Mouse (Mus musculus) ES-Bruce4 (cell line): ENCODE measurements around the gene Grin3a. TPM values are rescaled to one million over a fixed set of nuclear protein-coding genes. Genes with fewer than 3 reads are reported as not detected.

Experiments used
- H3K27ac ChIP-seq: 2 replicates; pipeline ENCODE4 v1.5.1; 2012; ENCODE audit warnings: low read length, inconsistent platforms; ENCODE audit not compliant: insufficient read depth
- H3K27me3 ChIP-seq: 2 replicates; pipeline ENCODE4 v1.6.1; 2012; ENCODE audit warnings: mild to moderate bottlenecking, low read length, inconsistent platforms; ENCODE audit not compliant: control insufficient read depth, poor library complexity, insufficient read depth, severe bottlenecking
- H3K36me3 ChIP-seq: 2 replicates; pipeline ENCODE4 v1.6.1; 2012; ENCODE audit warnings: inconsistent platforms, mild to moderate bottlenecking, low read length, moderate library complexity; ENCODE audit not compliant: control insufficient read depth, poor library complexity, insufficient read depth, severe bottlenecking
- H3K4me1 ChIP-seq: one replicate; pipeline ENCODE4 v1.8.1; 2011; ENCODE audit warnings: low read length; ENCODE audit not compliant: control insufficient read depth, insufficient read depth
- H3K4me3 ChIP-seq: 2 replicates; pipeline ENCODE4 v1.5.1; 2011; ENCODE audit warnings: low read depth, mild to moderate bottlenecking, low read length
- H3K9ac ChIP-seq: 2 replicates; pipeline ENCODE4 v1.6.1; 2012; ENCODE audit warnings: low read depth, mild to moderate bottlenecking, inconsistent platforms; ENCODE audit not compliant: poor library complexity, severe bottlenecking
- H3K9me3 ChIP-seq: replicated peaks from 2 replicates; pipeline ENCODE4 v1.6.1; 2012; ENCODE audit warnings: mild to moderate bottlenecking, low read length, inconsistent platforms; ENCODE audit not compliant: control insufficient read depth, poor library complexity, insufficient read depth, severe bottlenecking
- CTCF ChIP-seq: IDR thresholded peaks from one replicate; pipeline ENCODE4 v1.8.1; 2011; ENCODE audit warnings: low read depth, low read length
- EP300 ChIP-seq: IDR thresholded peaks from 2 replicates; pipeline ENCODE4 v1.6.1; 2011; ENCODE audit warnings: low read depth, low read length; ENCODE audit not compliant: insufficient read depth
- POLR2A ChIP-seq: IDR thresholded peaks from one replicate; pipeline ENCODE4 v1.8.1; 2011; ENCODE audit warnings: low read length; ENCODE audit not compliant: insufficient read depth
- polyA plus RNA-seq: library from polyadenylated mRNA; stranded (reverse); fragments of >200 nt; gene quantifications from 2 replicates; pipeline ENCODE4 v1.2.4, GENCODE M21; 2011; ENCODE audit warnings: low read depth; ENCODE audit not compliant: missing spikeins, insufficient read depth, insufficient read length

Grin3a gene
- polyA plus RNA-seq, 1 experiment = not detected

DNA sequence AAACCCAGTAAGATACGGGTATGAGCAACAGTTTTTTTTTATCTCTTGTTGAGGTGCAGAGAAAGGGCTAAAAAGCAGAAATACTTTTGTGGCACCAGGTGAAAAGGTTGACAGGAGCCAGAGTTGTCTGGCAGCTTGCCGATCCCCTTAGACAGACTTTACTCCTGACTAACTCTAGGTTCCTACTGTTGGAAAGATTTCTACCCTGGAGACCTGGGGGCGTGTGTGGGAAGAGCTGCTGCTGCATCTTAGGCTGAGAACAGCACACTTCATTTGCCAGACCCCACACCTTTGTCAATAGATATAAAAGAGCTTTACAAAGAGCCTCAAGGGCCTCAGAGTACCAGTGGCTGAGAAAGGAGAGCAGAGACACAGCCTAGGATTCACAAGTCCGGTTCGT is 180.7 kb downstream of the Grin3a start:
- Histone ChIP-seq H3K9me3 (no peaks in the 10 kb centered on the region), H3K27me3 (no peaks in the 10 kb centered on the region), H3K4me1 (no peaks in the 10 kb centered on the region), H3K27ac (no peak overlapping the region), H3K36me3 (peaks cover 3% of the 10 kb centered on the region; the same call in 1 of the 2 replicates), H3K4me3 (no peak overlapping the region), H3K9ac (no peak overlapping the region)
- TF ChIP-seq POLR2A = no peak
- TF ChIP-seq CTCF = no peak
- TF ChIP-seq EP300 = no peak

DNA sequence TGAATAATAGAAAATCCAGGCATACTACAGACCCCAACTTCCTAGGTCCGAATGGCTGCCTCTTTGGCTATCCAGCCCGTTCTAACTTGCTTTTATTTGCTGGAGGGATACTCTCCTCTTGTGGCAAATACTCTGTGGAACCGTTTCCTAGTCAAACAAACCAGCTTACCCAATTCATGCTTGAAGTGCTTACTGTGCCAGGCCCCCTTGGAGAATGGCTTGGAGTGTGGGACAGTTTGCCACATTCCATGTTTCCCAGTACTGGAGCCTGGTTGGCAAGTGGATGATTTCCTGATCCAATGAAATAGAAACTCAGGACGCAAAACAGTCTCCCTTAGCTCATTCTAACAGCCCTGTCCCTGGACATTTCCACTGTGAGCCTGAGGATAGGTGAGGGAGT is 183.3 kb downstream of the Grin3a start:
- Histone ChIP-seq H3K4me3 (no peak overlapping the region), H3K9me3 (no peaks in the 10 kb centered on the region), H3K36me3 (peaks cover 9% of the 10 kb centered on the region), H3K27me3 (no peaks in the 10 kb centered on the region), H3K9ac (no peak overlapping the region), H3K27ac (no peak overlapping the region), H3K4me1 (no peaks in the 10 kb centered on the region)
- TF ChIP-seq CTCF (no peak), EP300 (no peak), POLR2A (no peak)

DNA sequence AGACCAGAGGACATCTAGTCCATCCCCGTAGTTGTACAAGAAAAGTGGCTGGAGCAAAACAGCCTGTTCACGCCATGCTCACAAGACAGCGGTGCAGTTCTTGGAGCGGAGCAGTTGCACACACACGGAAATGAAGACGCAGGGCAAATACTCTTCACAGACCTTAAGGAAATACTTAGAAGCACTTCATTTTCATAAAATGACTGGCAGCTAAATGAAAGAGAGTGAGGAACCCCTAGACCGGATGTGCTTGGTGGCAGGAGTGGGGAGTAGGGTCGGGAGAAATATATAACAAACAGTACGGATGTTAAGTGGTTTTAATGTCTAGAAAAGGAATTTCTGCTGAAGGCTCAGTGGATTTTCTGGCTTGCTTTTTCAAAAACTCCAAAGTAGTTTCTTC is 183.9 kb downstream of the Grin3a start:
- no peaks in the 10 kb centered on the region for H3K9me3 ChIP-seq
- peaks cover 10% of the 10 kb centered on the region for H3K36me3 ChIP-seq
- H3K4me1 ChIP-seq = no peaks in the 10 kb centered on the region
- no peak overlapping the region for H3K4me3 ChIP-seq
- no peaks in the 10 kb centered on the region for H3K27me3 ChIP-seq
- H3K9ac ChIP-seq = no peak overlapping the region
- no peak for TF ChIP-seq CTCF
- no peak for TF ChIP-seq EP300
- no peak for TF ChIP-seq POLR2A
- H3K27ac ChIP-seq = no peak overlapping the region

GRCm38 (mm10) chr4:49659421-49659820 is 186.1 kb downstream of the Grin3a start:
- TF ChIP-seq CTCF (no peak), EP300 (no peak), POLR2A (no peak)
- Histone ChIP-seq H3K27me3 (no peaks in the 10 kb centered on the region), H3K9me3 (no peaks in the 10 kb centered on the region), H3K27ac (no peak overlapping the region), H3K9ac (no peak overlapping the region), H3K4me3 (no peak overlapping the region), H3K36me3 (peaks cover 24% of the 10 kb centered on the region), H3K4me1 (no peaks in the 10 kb centered on the region)

DNA sequence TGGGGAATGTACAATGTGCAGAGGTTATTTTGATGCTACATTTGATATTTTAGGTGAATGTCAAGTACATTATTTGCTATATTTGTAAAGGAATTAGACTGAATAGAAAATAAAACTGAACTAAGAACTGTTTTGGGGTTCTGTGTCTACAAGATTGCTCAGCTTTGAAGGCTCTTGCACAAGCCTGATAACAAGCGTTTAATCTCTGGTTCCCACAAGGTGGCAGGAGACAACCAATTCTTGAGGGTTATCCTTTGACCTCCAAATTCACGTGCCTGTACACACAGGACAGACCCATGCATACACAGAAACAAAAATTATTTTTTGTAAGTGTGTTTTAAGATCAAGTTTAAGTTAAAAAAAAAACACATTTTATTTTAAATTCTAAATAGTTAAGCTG is 205.6 kb downstream of the Grin3a start:
- peaks cover 42% of the 10 kb centered on the region for H3K36me3 ChIP-seq

DNA sequence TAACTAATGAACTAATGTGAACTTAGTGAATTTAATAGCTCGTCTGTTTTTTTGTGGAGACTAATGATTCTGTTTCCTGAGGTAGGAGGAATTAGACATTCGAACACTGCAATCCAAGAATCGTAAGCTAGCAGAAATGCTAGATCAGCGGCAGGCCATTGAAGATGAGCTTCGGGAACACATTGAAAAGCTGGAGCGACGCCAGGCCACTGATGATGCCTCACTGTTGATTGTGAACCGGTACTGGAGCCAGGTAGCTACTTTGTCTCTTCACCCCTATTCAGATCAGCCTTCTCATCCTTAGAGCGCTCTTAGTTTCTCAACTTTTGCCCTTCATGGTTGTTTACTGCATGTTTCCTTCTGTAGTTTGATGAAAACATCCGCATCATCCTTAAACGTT is 207.7 kb downstream of the Grin3a start:
- no peaks in the 10 kb centered on the region for H3K4me1 ChIP-seq
- H3K9me3 ChIP-seq = no peaks in the 10 kb centered on the region
- no peak overlapping the region for H3K27ac ChIP-seq
- no peaks in the 10 kb centered on the region for H3K27me3 ChIP-seq
- no peak overlapping the region for H3K4me3 ChIP-seq
- TF ChIP-seq EP300 (no peak), CTCF (no peak), POLR2A (no peak)
- H3K36me3 ChIP-seq = peaks cover 33% of the 10 kb centered on the region
- no peak overlapping the region for H3K9ac ChIP-seq

More for the DNA sequence above, 205.6 kb downstream of the Grin3a start:
- H3K27me3 ChIP-seq = no peaks in the 10 kb centered on the region
- H3K4me3 ChIP-seq = no peak overlapping the region
- TF ChIP-seq EP300 (no peak), POLR2A (no peak), CTCF (no peak)
- no peak overlapping the region for H3K9ac ChIP-seq
- no peak overlapping the region for H3K27ac ChIP-seq
- no peaks in the 10 kb centered on the region for H3K4me1 ChIP-seq
- no peaks in the 10 kb centered on the region for H3K9me3 ChIP-seq
